Mouse (Mus musculus) kidney, postnatal 0 days (tissue): ENCODE data around the gene Card10. TPM values are rescaled to one million over a fixed set of nuclear protein-coding genes. Genes with fewer than 3 reads are reported as not detected.

Experiments used
- ATAC-seq: fragments of 200-750 bp; cut with Nextera tagmentation; replicated peaks from 2 replicates; pipeline ENCODE4 v1.8.0; 2017; ENCODE audit warnings: low read depth, moderate number of reproducible peaks, moderate TSS enrichment, moderate library complexity; ENCODE audit not compliant: low FRiP score
- DNase-seq: peaks from one replicate; pipeline ENCODE4 v3.0.0-alpha.2; 2016; ENCODE audit warnings: low spot score
- H3K27ac ChIP-seq: fragments of 300-500 bp; sonication (generic); 2 replicates; pipeline ENCODE4 v1.5.1; 2014; ENCODE audit warnings: mild to moderate bottlenecking
- H3K27me3 ChIP-seq: fragments of 300-500 bp; sonication (generic); 2 replicates; pipeline ENCODE4 v1.6.1; 2014; ENCODE audit warnings: low read length, mixed read lengths; ENCODE audit not compliant: insufficient read depth
- H3K36me3 ChIP-seq: fragments of 300-500 bp; sonication (generic); 2 replicates; pipeline ENCODE4 v1.6.1; 2014; ENCODE audit warnings: low read length, mixed read lengths; ENCODE audit not compliant: insufficient read depth
- H3K4me1 ChIP-seq: fragments of 300-500 bp; sonication (generic); replicated peaks from 2 replicates; pipeline ENCODE4 v1.6.1; 2014; ENCODE audit warnings: antibody characterized with exemption, low read length, mixed read lengths; ENCODE audit not compliant: insufficient read depth
- H3K4me2 ChIP-seq: fragments of 300-500 bp; sonication (generic); 2 replicates; pipeline ENCODE4 v1.6.1; 2014; ENCODE audit warnings: mild to moderate bottlenecking, low read length, moderate library complexity, mixed read lengths
- H3K4me3 ChIP-seq: fragments of 300-500 bp; sonication (generic); replicated peaks from 2 replicates; pipeline ENCODE4 v1.5.1; 2014; ENCODE audit warnings: low read depth, low read length
- H3K9ac ChIP-seq: fragments of 300-500 bp; sonication (generic); 2 replicates; pipeline ENCODE4 v1.6.1; 2014; ENCODE audit warnings: low read depth, low read length
- H3K9me3 ChIP-seq: fragments of 300-500 bp; sonication (generic); replicated peaks from 2 replicates; pipeline ENCODE4 v1.6.1; 2016; ENCODE audit warnings: low read length, inconsistent platforms, mixed read lengths
- CTCF ChIP-seq: IDR thresholded peaks from 2 replicates; pipeline ENCODE4 v1.5.1; 2016; ENCODE audit warnings: antibody characterized with exemption, low read depth, mild to moderate bottlenecking, moderate library complexity
- WGBS: fragments of 180-500 bp; shearing (Covaris S2); extraction: QIAGEN DNeasy Blood & Tissue Kit; methylation state at CpG from one replicate; pipeline ENCODE4 v1.1.7; 2014; 5-methylcytosine and 5-hydroxymethylcytosine counted together
- polyA plus RNA-seq: library from polyadenylated mRNA; unstranded; fragments of >200 nt; fragmentation: Nextera tagmentation; extraction: Ambion mirVana; gene quantifications from 2 replicates; pipeline ENCODE4 v1.2.1, GENCODE M21; 2015

Gene Card10
- polyA plus RNA-seq, 1 experiment from 2014 or later: 9.2 TPM

- DNase-seq (peak; percentile 40), ATAC-seq (no peak)
- Histone ChIP-seq H3K27ac (peak overlapping the region; percentile 71), H3K27me3 (no peaks in the 10 kb centered on the region), H3K4me3 (peak overlapping the region; percentile 20), H3K4me1 (no peaks in the 10 kb centered on the region), H3K36me3 (0 out of 2 replicates have a peak, but pooled peaks cover 10% of the 10 kb centered on the region), H3K9ac (no peak overlapping the region), H3K4me2 (peak overlapping the region; percentile 48), H3K9me3 (no peaks in the 10 kb centered on the region)
- TF ChIP-seq CTCF: no peak
- WGBS: 61% methylated on average over 19 of the region's 19 CpGs
Measured at GRCm38 (mm10) chr15:78771531-78772367, 31.1 kb downstream of the Card10 start.

GRCm38 (mm10) chr15:78770983-78771355 is 31.9 kb downstream of the Card10 start:
- 32% methylated on average over 5 of the region's 5 CpGs for WGBS
- no peaks in the 10 kb centered on the region for H3K4me1 ChIP-seq
- H3K27ac ChIP-seq: peak overlapping the region; percentile 71
- no peaks in the 10 kb centered on the region for H3K27me3 ChIP-seq
- no peak for ATAC-seq
- peak; percentile 54 for DNase-seq
- H3K9ac ChIP-seq: no peak overlapping the region
- H3K4me2 ChIP-seq: peak overlapping the region; percentile 48
- H3K4me3 ChIP-seq: no peak overlapping the region
- no peaks in the 10 kb centered on the region for H3K9me3 ChIP-seq
- H3K36me3 ChIP-seq: 0 out of 2 replicates have a peak, but pooled peaks cover 8% of the 10 kb centered on the region
- no peak for TF ChIP-seq CTCF

GRCm38 (mm10) chr15:78770234-78770982 is 32.4 kb downstream of the Card10 start:
- Histone ChIP-seq H3K36me3 (0 out of 2 replicates have a peak, but pooled peaks cover 4% of the 10 kb centered on the region), H3K9ac (no peak overlapping the region), H3K9me3 (no peaks in the 10 kb centered on the region), H3K27ac (peak overlapping the region; percentile 36; the same call in 1 of the 2 replicates), H3K27me3 (no peaks in the 10 kb centered on the region), H3K4me3 (no peak overlapping the region), H3K4me1 (no peaks in the 10 kb centered on the region), H3K4me2 (peak overlapping the region; percentile 48)
- no peak for DNase-seq
- ATAC-seq: no peak
- 49% methylated on average over 9 of the region's 9 CpGs for WGBS
- TF ChIP-seq CTCF: no peak

GRCm38 (mm10) chr15:78769064-78769463 is 33.8 kb downstream of the Card10 start:
- Histone ChIP-seq H3K36me3 (no peaks in the 10 kb centered on the region), H3K4me1 (no peaks in the 10 kb centered on the region), H3K27ac (no peak overlapping the region), H3K4me3 (no peak overlapping the region), H3K9ac (no peak overlapping the region), H3K9me3 (no peaks in the 10 kb centered on the region), H3K4me2 (no peak overlapping the region), H3K27me3 (no peaks in the 10 kb centered on the region)
- WGBS: 87% methylated on average over 4 of the region's 4 CpGs
- DNase-seq (no peak), ATAC-seq (no peak)
- peak; percentile 42 for TF ChIP-seq CTCF

GRCm38 (mm10) chr15:78763704-78764103 is 39.1 kb downstream of the Card10 start:
- DNase-seq (no peak), ATAC-seq (no peak)
- no peak for TF ChIP-seq CTCF
- Histone ChIP-seq H3K4me3 (no peak overlapping the region), H3K27me3 (no peaks in the 10 kb centered on the region), H3K9ac (no peak overlapping the region), H3K9me3 (no peaks in the 10 kb centered on the region), H3K27ac (no peak overlapping the region), H3K4me2 (no peak overlapping the region), H3K36me3 (no peaks in the 10 kb centered on the region), H3K4me1 (no peaks in the 10 kb centered on the region)
- WGBS: 38% methylated on average over 5 of the region's 5 CpGs

- Histone ChIP-seq H3K27ac (no peak overlapping the region), H3K36me3 (no peaks in the 10 kb centered on the region), H3K27me3 (no peaks in the 10 kb centered on the region), H3K4me2 (no peak overlapping the region), H3K9me3 (no peaks in the 10 kb centered on the region), H3K4me3 (no peak overlapping the region), H3K9ac (no peak overlapping the region), H3K4me1 (no peaks in the 10 kb centered on the region)
- TF ChIP-seq CTCF: no peak
- no peak for ATAC-seq
- 35% methylated on average over 6 of the region's 10 CpGs for WGBS
- no peak for DNase-seq
Measured at GRCm38 (mm10) chr15:78763210-78763609, 39.6 kb downstream of the Card10 start.
